Mouse (Mus musculus): ENCODE data around the gene Cd274.

- TF ChIP-seq CTCF (IDR thresholded peaks at IDR 0.05; ENCODE audit: borderline replicate concordance, insufficient read depth, low read depth, low read length) = no peak
- no peak for TF ChIP-seq POLR2A (IDR thresholded peaks at IDR 0.05; ENCODE audit: borderline replicate concordance, insufficient read depth, low read length)
Observed at GRCm38 (mm10) chr19:29373438-29373837, 6.2 kb downstream of the Cd274 start.

All from cerebellum, adult 2 months (tissue).